Mouse (Mus musculus) right cerebral cortex, postnatal 10 days (tissue): ENCODE measurements at regions not wholly inside any gene's neighbourhood (a gene's known extent, or its start where the extent isn't known, plus 50 kb on each side); places are given as distances from the start of the nearest gene placed in this dataset.

Experiments used
- DNase-seq, 2 experiments: peaks; one replicate each; pipeline ENCODE4 v3.0.0; 2021; ENCODE audit warnings: low spot score in 2 of 2

- no peak for DNase-seq
Observed at GRCm38 (mm10) chr13:85570886-85571527, 282.1 kb upstream of the Rasa1 start.

GRCm38 (mm10) chr13:85557821-85558220 lies 268.9 kb upstream of the Rasa1 start:
- DNase-seq = peak in 1 of 2 experiments; percentile 30

GRCm38 (mm10) chr13:85556101-85556853 lies 267.3 kb upstream of the Rasa1 start:
- DNase-seq = peak; percentile 53 to 77

DNA sequence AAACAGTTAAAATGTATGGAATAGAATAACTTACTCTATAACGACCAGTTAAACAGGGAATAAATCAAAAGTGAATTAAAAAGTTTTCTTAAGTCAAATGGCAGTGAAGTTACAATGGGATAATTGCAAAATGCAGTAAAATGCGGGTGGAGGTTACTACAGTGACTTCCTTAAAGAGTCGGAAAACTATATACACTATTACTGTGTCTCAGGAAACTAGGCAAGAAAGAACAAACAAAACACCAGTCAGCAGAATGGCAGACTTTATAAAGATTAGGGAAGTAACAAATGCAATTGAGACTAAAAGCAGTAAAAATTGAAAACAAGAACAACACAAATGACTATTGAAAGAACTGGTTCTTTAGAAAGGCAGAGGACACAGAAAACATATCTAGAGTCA lies 264.1 kb upstream of the Rasa1 start:
- DNase-seq = no peak

DNA sequence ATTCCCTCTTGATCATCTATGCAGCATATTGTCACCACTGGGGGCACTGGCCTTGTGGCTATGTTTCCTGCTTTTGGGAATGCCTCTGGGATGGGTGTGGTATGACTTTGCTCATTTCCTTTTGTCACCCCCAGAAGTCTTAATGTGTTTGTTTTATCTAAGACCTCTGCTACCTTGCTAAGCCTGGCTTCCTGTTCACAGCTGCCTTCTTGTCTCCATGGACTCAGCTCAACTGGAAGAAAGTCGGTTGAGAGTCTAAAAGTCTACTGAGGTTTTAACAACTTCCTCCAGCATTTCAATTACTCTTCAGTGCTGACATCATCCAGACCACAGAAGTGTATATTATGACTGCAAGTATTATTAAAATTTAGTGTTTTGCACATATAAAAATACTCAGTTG lies 220.7 kb upstream of the Rasa1 start:
- DNase-seq = no peak

DNA sequence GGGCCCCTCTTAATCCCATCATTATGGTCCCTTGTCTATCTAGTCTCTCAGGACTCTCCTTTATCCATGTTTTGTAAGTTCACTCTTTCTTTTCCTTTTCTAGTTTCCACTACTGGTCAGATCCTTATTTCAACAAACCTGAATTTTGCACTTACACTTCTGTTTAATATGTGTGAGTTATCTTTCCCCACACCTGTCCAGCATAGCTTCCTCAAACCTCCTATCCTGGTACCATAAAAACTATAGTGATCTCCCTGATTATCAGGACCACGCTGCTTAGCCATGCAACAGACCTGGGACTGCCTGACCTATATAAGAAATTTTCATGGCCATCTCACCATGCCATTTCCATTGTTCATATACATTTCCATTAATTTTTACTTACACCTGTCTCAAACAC lies 219.6 kb upstream of the Rasa1 start:
- no peak for DNase-seq

GRCm38 (mm10) chr13:85507374-85508101 lies 218.6 kb upstream of the Rasa1 start:
- no peak for DNase-seq

- no peak for DNase-seq
Observed at GRCm38 (mm10) chr13:85506875-85507274, 217.9 kb upstream of the Rasa1 start.

DNA sequence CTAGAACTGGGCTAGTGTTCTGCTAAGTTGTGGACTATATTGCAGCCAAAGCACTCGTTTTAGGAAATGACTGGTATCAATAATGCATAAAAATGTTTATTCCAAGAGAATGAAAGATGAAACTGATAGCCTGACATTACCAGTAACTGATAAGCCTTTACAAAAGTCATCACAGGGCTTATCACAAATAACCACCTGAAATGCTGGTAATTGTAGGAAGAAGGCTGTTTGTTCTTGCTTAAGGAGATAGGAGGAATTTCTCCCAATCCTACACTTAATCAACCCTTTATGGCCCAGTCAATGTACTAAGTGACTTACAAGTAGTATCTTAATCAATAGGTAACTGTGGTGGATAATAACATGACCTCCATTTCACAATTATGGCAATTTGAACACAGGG lies 217.1 kb upstream of the Rasa1 start:
- DNase-seq = no peak

DNA sequence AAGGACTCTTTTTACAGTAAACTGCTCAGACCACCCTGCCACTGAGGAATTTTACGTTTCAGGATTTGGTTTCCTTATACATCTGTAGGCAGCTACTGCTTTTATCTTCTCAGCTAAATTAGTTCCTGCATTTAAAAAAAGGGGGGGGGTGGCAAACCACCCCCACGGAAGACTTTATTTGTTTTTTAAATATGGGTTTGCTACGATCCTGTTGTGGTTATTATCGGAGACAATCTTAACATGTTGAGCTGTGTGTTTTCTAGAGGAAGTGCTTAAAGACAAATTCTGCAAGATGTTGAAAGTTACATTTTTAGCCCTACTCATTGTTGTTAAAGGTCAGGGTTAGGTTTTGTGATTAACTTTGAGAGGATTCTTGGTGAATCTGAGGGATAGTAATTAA lies 216.1 kb upstream of the Rasa1 start:
- DNase-seq = no peak

- no peak for DNase-seq
Observed at GRCm38 (mm10) chr13:85504001-85504400, 215.1 kb upstream of the Rasa1 start.

GRCm38 (mm10) chr13:85498696-85499095 lies 209.8 kb upstream of the Rasa1 start:
- DNase-seq = no peak

- DNase-seq = no peak
Observed at GRCm38 (mm10) chr13:85484790-85485189, 195.9 kb upstream of the Rasa1 start.

- DNase-seq = no peak
Observed at GRCm38 (mm10) chr13:85483348-85483747, 194.4 kb upstream of the Rasa1 start.

GRCm38 (mm10) chr13:85479405-85479804 lies 190.5 kb upstream of the Rasa1 start:
- no peak for DNase-seq

- DNase-seq = no peak
Observed at GRCm38 (mm10) chr13:85476274-85476846, 187.4 kb upstream of the Rasa1 start.

- peak; percentile 20 to 25 for DNase-seq
Observed at GRCm38 (mm10) chr13:85471340-85471739, 182.4 kb upstream of the Rasa1 start.

DNA sequence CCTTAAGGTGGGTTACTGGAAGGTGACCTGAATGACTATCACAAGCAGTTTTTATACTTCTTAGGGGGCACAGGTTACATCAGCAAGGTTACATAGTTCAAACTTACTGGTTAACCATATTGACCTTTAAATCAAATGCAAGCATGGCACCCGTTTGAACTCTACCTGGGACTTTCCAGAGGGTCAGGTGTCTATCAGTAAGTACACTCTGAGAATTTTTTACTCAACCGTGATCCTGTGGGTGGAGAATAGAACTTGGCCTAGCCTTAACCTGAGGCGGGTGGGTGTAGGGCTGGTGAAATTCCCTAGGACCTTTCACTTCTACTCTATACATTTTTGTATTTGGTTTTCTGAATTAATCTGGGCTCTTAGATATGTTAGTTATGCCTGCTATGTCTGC lies 170.5 kb upstream of the Rasa1 start:
- no peak for DNase-seq

- no peak for DNase-seq
Observed at GRCm38 (mm10) chr13:85458611-85459010, 169.7 kb upstream of the Rasa1 start.

GRCm38 (mm10) chr13:85439581-85439980 lies 150.7 kb upstream of the Rasa1 start:
- DNase-seq = no peak

GRCm38 (mm10) chr13:85437875-85438274 lies 148.9 kb upstream of the Rasa1 start:
- DNase-seq = no peak

DNA sequence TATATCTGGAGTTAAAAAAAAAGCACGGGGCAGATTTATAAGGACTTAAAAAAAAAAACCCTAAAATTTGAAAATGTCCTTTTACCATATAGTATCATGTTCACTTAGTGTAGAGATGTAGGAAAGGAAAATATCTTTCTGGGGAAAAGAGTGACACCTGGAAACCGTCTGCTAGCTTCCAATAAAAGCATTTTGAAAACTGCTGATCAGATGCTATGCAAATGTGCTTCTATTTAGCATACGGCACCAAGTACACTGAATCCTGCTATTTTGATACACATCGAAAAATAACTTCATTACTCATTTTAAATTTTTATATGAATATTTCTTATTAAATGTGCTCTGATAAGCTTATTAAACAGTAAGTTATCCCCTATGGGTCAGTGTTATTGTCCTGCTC lies 148.1 kb upstream of the Rasa1 start:
- no peak for DNase-seq
